Mouse (Mus musculus): Measurements from ENCODE around the gene Acan. TPM values are rescaled to one million over a fixed set of nuclear protein-coding genes. Genes with fewer than 3 reads are reported as not detected.

Gene Acan
- polyA plus RNA-seq, 1 experiment from 2014 or later = 4.8 TPM

GRCm38 (mm10) chr7:79080572-79081399 is 27.5 kb downstream of the Acan start:
- H3K4me2 ChIP-seq (replicated peaks) = no peak overlapping the region
- no peaks in the 10 kb centered on the region for H3K4me1 ChIP-seq
- WGBS = 17% methylated on average over 7 of the region's 7 CpGs
- ATAC-seq (ENCODE audit: insufficient number of reproducible peaks, insufficient read depth, low FRiP score, low TSS enrichment) = peak; percentile 68
- H3K27me3 ChIP-seq = no peaks in the 10 kb centered on the region
- H3K4me3 ChIP-seq = no peak overlapping the region
- no peak overlapping the region for H3K9ac ChIP-seq
- H3K9me3 ChIP-seq = no peaks in the 10 kb centered on the region
- 0 out of 2 replicates have a peak overlapping the region, but pooled peaks have one; percentile 17 for H3K27ac ChIP-seq
- H3K36me3 ChIP-seq = no peaks in the 10 kb centered on the region

- Histone ChIP-seq H3K27me3 (no peaks in the 10 kb centered on the region), H3K4me1 (no peaks in the 10 kb centered on the region), H3K4me3 (no peak overlapping the region), H3K4me2 (replicated peaks) (no peak overlapping the region), H3K27ac (no peak overlapping the region), H3K9me3 (no peaks in the 10 kb centered on the region), H3K9ac (no peak overlapping the region), H3K36me3 (no peaks in the 10 kb centered on the region)
- WGBS = 65% methylated on average over 4 of the region's 4 CpGs
- no peak for ATAC-seq (ENCODE audit: insufficient number of reproducible peaks, insufficient read depth, low FRiP score, low TSS enrichment)
Measured at GRCm38 (mm10) chr7:79089111-79089510, 35.8 kb downstream of the Acan start.

- H3K4me1 ChIP-seq = no peaks in the 10 kb centered on the region
- no peaks in the 10 kb centered on the region for H3K9me3 ChIP-seq
- no peaks in the 10 kb centered on the region for H3K27me3 ChIP-seq
- WGBS = 73% methylated on average over 5 of the region's 5 CpGs
- H3K36me3 ChIP-seq = no peaks in the 10 kb centered on the region
- H3K4me2 ChIP-seq (replicated peaks) = no peak overlapping the region
- no peak overlapping the region for H3K9ac ChIP-seq
- no peak for ATAC-seq (ENCODE audit: insufficient number of reproducible peaks, insufficient read depth, low FRiP score, low TSS enrichment)
- no peak overlapping the region for H3K27ac ChIP-seq
- H3K4me3 ChIP-seq = no peak overlapping the region
Measured at GRCm38 (mm10) chr7:79096492-79096891, 43.2 kb downstream of the Acan start.

- no peaks in the 10 kb centered on the region for H3K36me3 ChIP-seq
- WGBS = 63% methylated on average over 4 of the region's 4 CpGs
- ATAC-seq (ENCODE audit: insufficient number of reproducible peaks, insufficient read depth, low FRiP score, low TSS enrichment) = no peak
Measured at GRCm38 (mm10) chr7:79113848-79114247, 60.6 kb downstream of the Acan start.

GRCm38 (mm10) chr7:79123465-79123864 is 70.2 kb downstream of the Acan start:
- Histone ChIP-seq H3K36me3 (no peaks in the 10 kb centered on the region), H3K4me2 (replicated peaks) (no peak overlapping the region), H3K4me3 (no peak overlapping the region), H3K4me1 (no peaks in the 10 kb centered on the region), H3K27me3 (no peaks in the 10 kb centered on the region), H3K9me3 (no peaks in the 10 kb centered on the region), H3K9ac (no peak overlapping the region), H3K27ac (no peak overlapping the region)
- 81% methylated on average over 5 of the region's 5 CpGs for WGBS
- ATAC-seq (ENCODE audit: insufficient number of reproducible peaks, insufficient read depth, low FRiP score, low TSS enrichment) = no peak

More at GRCm38 (mm10) chr7:79113848-79114247, 60.6 kb downstream of the Acan start:
- peaks cover 4% of the 10 kb centered on the region; the same call in 1 of the 2 replicates for H3K4me1 ChIP-seq
- H3K4me3 ChIP-seq = no peak overlapping the region
- no peaks in the 10 kb centered on the region for H3K9me3 ChIP-seq
- no peak overlapping the region for H3K9ac ChIP-seq
- H3K4me2 ChIP-seq (replicated peaks) = no peak overlapping the region
- no peak overlapping the region for H3K27ac ChIP-seq
- H3K27me3 ChIP-seq = no peaks in the 10 kb centered on the region

- no peak for ATAC-seq (ENCODE audit: insufficient number of reproducible peaks, insufficient read depth, low FRiP score, low TSS enrichment)
- WGBS = 15% methylated on average over 8 of the region's 8 CpGs
- no peaks in the 10 kb centered on the region for H3K9me3 ChIP-seq
- H3K4me2 ChIP-seq (replicated peaks) = peak overlapping the region; percentile 52
- H3K36me3 ChIP-seq = peaks cover 9% of the 10 kb centered on the region; the same call in 1 of the 2 replicates
- H3K9ac ChIP-seq = no peak overlapping the region
- H3K27me3 ChIP-seq = peaks cover 16% of the 10 kb centered on the region
- peak overlapping the region; percentile 25; the same call in 1 of the 2 replicates for H3K4me3 ChIP-seq
- H3K4me1 ChIP-seq = peaks cover 19% of the 10 kb centered on the region
- no peak overlapping the region for H3K27ac ChIP-seq
Measured at GRCm38 (mm10) chr7:79129883-79130282, 76.6 kb downstream of the Acan start.

- peaks cover 14% of the 10 kb centered on the region; the same call in 1 of the 2 replicates for H3K36me3 ChIP-seq
- whole genome bisulfite sequencing = 14% methylated on average over 13 of the region's 13 CpGs
Measured at GRCm38 (mm10) chr7:79130385-79130784, 77.1 kb downstream of the Acan start.

GRCm38 (mm10) chr7:79130843-79131444 is 77.7 kb downstream of the Acan start, which contains the start of gene Hapln3:
Gene Hapln3, minus strand, starts transcription at chr7:79131018.
- H3K4me1 ChIP-seq = peaks cover 19% of the 10 kb centered on the region
- no peaks in the 10 kb centered on the region for H3K9me3 ChIP-seq
- peak within 1 kb of the TSS; percentile 25 for H3K4me3 ChIP-seq
- H3K27me3 ChIP-seq = peaks cover 16% of the 10 kb centered on the region
- peaks cover 19% of the 10 kb centered on the region for H3K36me3 ChIP-seq
- H3K4me2 ChIP-seq (replicated peaks) = peak within 1 kb of the TSS; percentile 52
- WGBS = 4% methylated on average over 19 of the region's 19 CpGs
- ATAC-seq (ENCODE audit: insufficient number of reproducible peaks, insufficient read depth, low FRiP score, low TSS enrichment) = peak; percentile 23; the same call in 1 of the 2 replicates
- H3K27ac ChIP-seq = 0 out of 2 replicates have a peak within 1 kb of the TSS, but pooled peaks have one; percentile 6
- H3K9ac ChIP-seq = no peak within 1 kb of the TSS; the same call in 1 of the 2 replicates

More at GRCm38 (mm10) chr7:79130385-79130784, 77.1 kb downstream of the Acan start:
- no peak for ATAC-seq (ENCODE audit: insufficient number of reproducible peaks, insufficient read depth, low FRiP score, low TSS enrichment)
- H3K27ac ChIP-seq = no peak overlapping the region
- peaks cover 19% of the 10 kb centered on the region for H3K4me1 ChIP-seq
- no peak overlapping the region; the same call in 1 of the 2 replicates for H3K9ac ChIP-seq
- H3K4me2 ChIP-seq (replicated peaks) = peak overlapping the region; percentile 52
- no peaks in the 10 kb centered on the region for H3K9me3 ChIP-seq
- H3K27me3 ChIP-seq = peaks cover 16% of the 10 kb centered on the region
- peak overlapping the region; percentile 25 for H3K4me3 ChIP-seq

- H3K4me3 ChIP-seq = no peak overlapping the region
- peaks cover 29% of the 10 kb centered on the region for H3K36me3 ChIP-seq
- H3K4me2 ChIP-seq (replicated peaks) = no peak overlapping the region
- ATAC-seq (ENCODE audit: insufficient number of reproducible peaks, insufficient read depth, low FRiP score, low TSS enrichment) = no peak
- peaks cover 19% of the 10 kb centered on the region for H3K4me1 ChIP-seq
- WGBS = 21% methylated on average over 6 of the region's 6 CpGs
- H3K27me3 ChIP-seq = peaks cover 16% of the 10 kb centered on the region
- no peaks in the 10 kb centered on the region for H3K9me3 ChIP-seq
- no peak overlapping the region for H3K9ac ChIP-seq
- no peak overlapping the region for H3K27ac ChIP-seq
Measured at GRCm38 (mm10) chr7:79133391-79133790, 80.1 kb downstream of the Acan start.

GRCm38 (mm10) chr7:79139328-79139824 is 86.1 kb downstream of the Acan start:
- no peak for ATAC-seq (ENCODE audit: insufficient number of reproducible peaks, insufficient read depth, low FRiP score, low TSS enrichment)
- Histone ChIP-seq H3K36me3 (peaks cover 62% of the 10 kb centered on the region), H3K9me3 (no peaks in the 10 kb centered on the region), H3K4me1 (no peaks in the 10 kb centered on the region), H3K9ac (no peak overlapping the region), H3K27ac (no peak overlapping the region), H3K4me2 (replicated peaks) (no peak overlapping the region), H3K27me3 (no peaks in the 10 kb centered on the region), H3K4me3 (no peak overlapping the region)
- WGBS = 58% methylated on average over 6 of the region's 6 CpGs

- Histone ChIP-seq H3K27me3 (no peaks in the 10 kb centered on the region), H3K27ac (no peak overlapping the region), H3K4me3 (no peak overlapping the region), H3K9me3 (no peaks in the 10 kb centered on the region), H3K36me3 (peaks cover 63% of the 10 kb centered on the region), H3K9ac (no peak overlapping the region), H3K4me1 (no peaks in the 10 kb centered on the region), H3K4me2 (replicated peaks) (no peak overlapping the region)
- no peak for ATAC-seq (ENCODE audit: insufficient number of reproducible peaks, insufficient read depth, low FRiP score, low TSS enrichment)
- WGBS = 54% methylated on average over 4 of the region's 4 CpGs
Measured at GRCm38 (mm10) chr7:79139891-79140591, 86.8 kb downstream of the Acan start.
